Mouse (Mus musculus) thymus, adult 2 months (tissue): ENCODE results near the gene G3bp2.

ENCODE experiments used
- CTCF ChIP-seq: fragments of 200-500 bp; IDR thresholded peaks from 2 replicates; pipeline ENCODE4 v1.5.1; 2012; ENCODE audit warnings: mild to moderate bottlenecking, control low read depth, low read length, moderate library complexity, borderline replicate concordance; ENCODE audit not compliant: control insufficient read depth, poor library complexity, insufficient read depth; ENCODE audit errors: extremely low read depth
- POLR2A ChIP-seq: fragments of 200-500 bp; IDR thresholded peaks from 2 replicates; pipeline ENCODE4 v1.6.1; 2012; ENCODE audit warnings: mild to moderate bottlenecking, low read length, control low read depth, moderate library complexity; ENCODE audit not compliant: control insufficient read depth, poor library complexity, insufficient read depth; ENCODE audit errors: extremely low read depth

- TF ChIP-seq CTCF = no peak
- TF ChIP-seq POLR2A = no peak
These were observed 38.1 kb upstream of the G3bp2 start for GRCm38 (mm10) chr5:92121636-92122035.
